Mouse (Mus musculus): Measurements from ENCODE around the gene Fam71b.

DNA sequence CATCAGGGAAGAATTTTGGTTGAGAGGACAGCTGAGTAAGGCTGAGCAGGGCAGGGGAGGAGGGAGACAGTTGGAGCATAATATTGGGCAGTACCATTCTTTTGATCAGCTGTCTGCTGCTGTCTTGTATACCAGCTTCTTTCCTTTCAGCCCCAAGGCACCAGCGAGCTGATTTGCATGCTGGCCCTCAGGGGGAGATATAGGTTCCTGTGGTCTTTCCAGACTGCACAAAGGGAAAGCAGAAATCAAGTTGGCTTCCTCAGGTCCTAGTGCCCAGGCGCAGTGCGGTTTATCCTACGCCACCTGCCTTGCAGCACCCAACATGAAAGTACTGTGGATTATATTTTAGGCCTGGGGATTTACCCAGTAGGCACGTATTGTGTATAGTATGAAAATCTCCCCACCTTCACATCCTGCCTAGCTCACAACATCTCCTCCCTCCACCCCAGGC is 2.6 kb downstream of the Fam71b start:
- TF ChIP-seq CTCF (IDR thresholded peaks at IDR 0.05; ENCODE audit: extremely low read depth, insufficient read depth, low read length), result no peak
- no peak for TF ChIP-seq POLR2A (IDR thresholded peaks at IDR 0.05; ENCODE audit: extremely low read depth, insufficient read depth, low read length)

Measured in cortical plate, adult 2 months (tissue).